Mouse (Mus musculus): ENCODE measurements around the gene St8sia6.

The St8sia6 gene

GRCm38 (mm10) chr2:13603093-13603492, 190.8 kb downstream of the St8sia6 start:
- no peak for DNase-seq
